Mouse (Mus musculus) hindbrain, embryonic 13.5 days (tissue): Measurements from ENCODE around the gene Mob1b. TPM values are rescaled to one million over a fixed set of nuclear protein-coding genes. Genes with fewer than 3 reads are reported as not detected.

Experiments
- ATAC-seq: fragments of 200-750 bp; cut with Nextera tagmentation; 2 replicates; pipeline ENCODE4 v1.8.0; 2017; ENCODE audit warnings: moderate TSS enrichment; ENCODE audit not compliant: low FRiP score
- H3K27ac ChIP-seq: fragments of 300-500 bp; sonication (generic); 2 replicates; pipeline ENCODE4 v1.5.1; 2015; ENCODE audit warnings: inconsistent platforms, mild to moderate bottlenecking, moderate library complexity
- H3K27me3 ChIP-seq: fragments of 300-500 bp; sonication (generic); 2 replicates; pipeline ENCODE4 v1.6.1; 2015; ENCODE audit warnings: mild to moderate bottlenecking, inconsistent platforms
- H3K36me3 ChIP-seq: fragments of 300-500 bp; sonication (generic); 2 replicates; pipeline ENCODE4 v1.6.1; 2015; ENCODE audit warnings: mild to moderate bottlenecking, inconsistent platforms
- H3K4me1 ChIP-seq: fragments of 300-500 bp; sonication (generic); replicated peaks from 2 replicates; pipeline ENCODE4 v1.6.1; 2015; ENCODE audit warnings: inconsistent platforms
- H3K4me2 ChIP-seq: fragments of 300-500 bp; sonication (generic); 2 replicates; pipeline ENCODE4 v1.6.1; 2015; ENCODE audit warnings: inconsistent platforms, mild to moderate bottlenecking, moderate library complexity
- H3K4me3 ChIP-seq: fragments of 300-500 bp; sonication (generic); 2 replicates; pipeline ENCODE4 v1.5.1; 2015; ENCODE audit warnings: mild to moderate bottlenecking, inconsistent platforms
- H3K9ac ChIP-seq: fragments of 300-500 bp; sonication (generic); 2 replicates; pipeline ENCODE4 v1.6.1; 2015; ENCODE audit warnings: mild to moderate bottlenecking, inconsistent platforms
- H3K9me3 ChIP-seq: fragments of 300-500 bp; sonication (generic); 2 replicates; pipeline ENCODE4 v1.6.1; 2016; ENCODE audit warnings: inconsistent platforms
- WGBS: fragments of 180-500 bp; shearing (Covaris S2); methylation state at CpG from one replicate; pipeline ENCODE4 v1.1.7; 2015; 5-methylcytosine and 5-hydroxymethylcytosine counted together
- polyA plus RNA-seq: library from polyadenylated mRNA; unstranded; fragments of >200 nt; fragmentation: Nextera tagmentation; extraction: Ambion mirVana; gene quantifications from 2 replicates; pipeline ENCODE4 v1.2.1, GENCODE M21; 2015

Mob1b gene
- polyA plus RNA-seq, 1 experiment from 2014 or later: 12.5 TPM

GRCm38 (mm10) chr5:88795910-88796584, 75.4 kb downstream of the Mob1b start:
- H3K9ac ChIP-seq: no peak overlapping the region
- WGBS: 50% methylated on average over 9 of the region's 9 CpGs
- H3K4me2 ChIP-seq: no peak overlapping the region
- ATAC-seq: no peak
- no peaks in the 10 kb centered on the region for H3K9me3 ChIP-seq
- H3K27me3 ChIP-seq: no peaks in the 10 kb centered on the region; the same call in 1 of the 2 replicates
- H3K4me1 ChIP-seq: no peaks in the 10 kb centered on the region
- H3K4me3 ChIP-seq: no peak overlapping the region
- no peaks in the 10 kb centered on the region for H3K36me3 ChIP-seq
- no peak overlapping the region for H3K27ac ChIP-seq

- Histone ChIP-seq H3K4me2 (no peak overlapping the region), H3K4me1 (no peaks in the 10 kb centered on the region), H3K9me3 (no peaks in the 10 kb centered on the region), H3K27ac (no peak overlapping the region), H3K4me3 (no peak overlapping the region), H3K36me3 (no peaks in the 10 kb centered on the region), H3K9ac (no peak overlapping the region), H3K27me3 (no peaks in the 10 kb centered on the region; the same call in 1 of the 2 replicates)
- no peak for ATAC-seq
- 65% methylated on average over 11 of the region's 11 CpGs for WGBS
These were observed 75.9 kb downstream of the Mob1b start for GRCm38 (mm10) chr5:88796588-88796987.

GRCm38 (mm10) chr5:88797121-88797520, 76.5 kb downstream of the Mob1b start:
- Histone ChIP-seq H3K36me3 (no peaks in the 10 kb centered on the region), H3K9ac (no peak overlapping the region), H3K4me2 (no peak overlapping the region), H3K4me3 (no peak overlapping the region), H3K27me3 (no peaks in the 10 kb centered on the region; the same call in 1 of the 2 replicates), H3K27ac (no peak overlapping the region), H3K9me3 (no peaks in the 10 kb centered on the region), H3K4me1 (no peaks in the 10 kb centered on the region)
- ATAC-seq: no peak
- WGBS: 73% methylated on average over 6 of the region's 6 CpGs

GRCm38 (mm10) chr5:88805616-88806015, 85.0 kb downstream of the Mob1b start:
- Histone ChIP-seq H3K4me1 (peaks cover 9% of the 10 kb centered on the region; the same call in 1 of the 2 replicates), H3K27ac (no peak overlapping the region), H3K36me3 (no peaks in the 10 kb centered on the region), H3K4me3 (no peak overlapping the region), H3K9ac (no peak overlapping the region), H3K9me3 (no peaks in the 10 kb centered on the region), H3K27me3 (no peaks in the 10 kb centered on the region), H3K4me2 (no peak overlapping the region)
- 90% methylated on average over 4 of the region's 4 CpGs for WGBS
- no peak for ATAC-seq

- H3K4me3 ChIP-seq: no peak overlapping the region
- H3K9me3 ChIP-seq: no peaks in the 10 kb centered on the region
- H3K4me1 ChIP-seq: peaks cover 9% of the 10 kb centered on the region; the same call in 1 of the 2 replicates
- H3K27me3 ChIP-seq: no peaks in the 10 kb centered on the region
- no peak overlapping the region for H3K27ac ChIP-seq
- H3K36me3 ChIP-seq: no peaks in the 10 kb centered on the region
- H3K9ac ChIP-seq: no peak overlapping the region
- 30% methylated on average over 5 of the region's 5 CpGs for WGBS
- no peak for ATAC-seq
- H3K4me2 ChIP-seq: no peak overlapping the region
These were observed 85.6 kb downstream of the Mob1b start for GRCm38 (mm10) chr5:88806278-88806677.

GRCm38 (mm10) chr5:88807342-88807741, 86.7 kb downstream of the Mob1b start:
- H3K9me3 ChIP-seq: no peaks in the 10 kb centered on the region
- no peak overlapping the region for H3K4me2 ChIP-seq
- H3K27me3 ChIP-seq: no peaks in the 10 kb centered on the region
- H3K4me3 ChIP-seq: no peak overlapping the region
- peaks cover 9% of the 10 kb centered on the region; the same call in 1 of the 2 replicates for H3K4me1 ChIP-seq
- no peaks in the 10 kb centered on the region for H3K36me3 ChIP-seq
- WGBS: 35% methylated on average over 9 of the region's 9 CpGs
- ATAC-seq: no peak
- no peak overlapping the region for H3K27ac ChIP-seq
- H3K9ac ChIP-seq: no peak overlapping the region

GRCm38 (mm10) chr5:88813188-88813587, 92.5 kb downstream of the Mob1b start:
- no peak for ATAC-seq
- no peak overlapping the region for H3K4me2 ChIP-seq
- WGBS: 89% methylated on average over 2 of the region's 2 CpGs
- no peak overlapping the region for H3K9ac ChIP-seq
- H3K27ac ChIP-seq: no peak overlapping the region
- H3K36me3 ChIP-seq: no peaks in the 10 kb centered on the region
- H3K4me3 ChIP-seq: no peak overlapping the region
- H3K27me3 ChIP-seq: no peaks in the 10 kb centered on the region
- H3K9me3 ChIP-seq: no peaks in the 10 kb centered on the region
- H3K4me1 ChIP-seq: no peaks in the 10 kb centered on the region

Other genes with a start within 250 kb of the Mob1b start
- not detected in 2 replicates for gene Enam, start 232.9 kb upstream of the Mob1b start, polyA plus RNA-seq
- 0.23 and 0.38 TPM in 2 replicates for gene Jchain, start 193.0 kb upstream of the Mob1b start, polyA plus RNA-seq
- gene Utp3, start 166.4 kb upstream of the Mob1b start, polyA plus RNA-seq: 57.0 and 57.5 TPM in 2 replicates
- gene Rufy3, start 155.8 kb upstream of the Mob1b start, polyA plus RNA-seq: 299 and 313 TPM in 2 replicates
- 68.2 and 70.9 TPM in 2 replicates for gene Grsf1, start 44.7 kb upstream of the Mob1b start, polyA plus RNA-seq
- 65.5 and 68.0 TPM in 2 replicates for gene Dck, start 44.1 kb downstream of the Mob1b start, polyA plus RNA-seq
- gene Slc4a4, start 166.0 kb downstream of the Mob1b start, polyA plus RNA-seq: 3.1 and 3.3 TPM in 2 replicates